Mouse (Mus musculus): Measurements from ENCODE around the gene Grip1.

Gene Grip1

DNA sequence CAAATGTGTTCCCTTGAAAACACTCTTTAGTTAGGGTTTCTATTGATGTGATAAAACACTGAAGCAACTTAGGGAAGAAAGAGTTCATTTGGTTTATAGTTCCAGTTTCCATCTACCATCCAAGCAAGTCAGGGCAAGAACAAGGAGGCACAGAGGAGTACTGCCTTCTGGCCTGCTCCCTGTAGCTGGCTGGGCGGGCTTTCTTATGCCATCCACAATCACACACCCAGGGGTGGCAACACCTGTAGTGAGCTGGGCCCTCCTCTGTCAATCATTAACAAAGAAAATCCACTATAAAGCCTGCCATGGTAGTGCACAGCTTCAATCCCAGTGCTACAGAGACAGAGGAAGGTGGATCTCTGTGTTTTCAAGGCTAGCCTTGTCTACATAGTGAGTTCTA, 122.2 kb downstream of the Grip1 start:
- CTCF ChIA-PET, result no interaction called here

GRCm38 (mm10) chr10:119580024-119580423, 126.4 kb downstream of the Grip1 start:
- CTCF ChIA-PET, result no interaction called here

DNA sequence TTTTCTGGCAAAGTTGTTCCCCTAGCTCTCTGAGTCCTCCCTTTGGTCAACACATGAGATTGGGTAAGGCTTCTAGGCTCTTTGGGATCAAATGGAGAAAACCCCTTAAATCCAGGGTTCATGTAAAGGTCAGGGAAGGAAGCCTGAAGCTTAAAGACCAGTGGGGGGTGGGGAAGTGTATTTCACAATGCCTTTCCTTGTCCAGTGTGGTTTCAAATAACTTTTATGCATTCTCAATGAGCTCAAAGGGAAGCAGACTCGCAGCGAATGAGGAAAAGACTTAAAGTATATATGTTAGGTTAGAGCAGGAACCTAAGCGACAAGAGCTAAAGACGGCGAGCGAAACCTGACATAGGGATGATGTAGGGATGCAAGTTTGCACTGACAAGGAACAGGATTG, 131.0 kb downstream of the Grip1 start:
- CTCF ChIA-PET, result no interaction called here

GRCm38 (mm10) chr10:119586976-119587375, 133.3 kb downstream of the Grip1 start:
- CTCF ChIA-PET, result no interaction called here

DNA sequence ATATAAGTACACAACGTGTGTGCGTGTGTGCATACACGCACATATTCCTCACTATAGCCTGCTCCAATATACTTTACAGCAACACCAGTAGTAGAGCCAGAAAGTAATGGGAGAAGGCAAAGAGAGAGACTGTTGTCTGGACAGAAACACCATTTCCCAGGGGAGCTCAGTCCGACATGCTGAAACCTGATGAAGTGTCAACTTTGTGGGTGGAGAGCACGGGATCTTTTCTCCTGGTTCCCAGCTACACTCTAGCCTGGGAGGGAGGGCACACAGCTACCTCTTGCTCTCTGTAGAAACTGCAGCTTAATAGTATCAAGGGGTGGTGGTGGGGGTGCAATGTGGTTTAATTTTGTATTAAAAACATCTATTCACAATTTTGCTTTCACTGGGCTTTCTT, 143.2 kb downstream of the Grip1 start:
- CTCF ChIA-PET, result no interaction called here

DNA sequence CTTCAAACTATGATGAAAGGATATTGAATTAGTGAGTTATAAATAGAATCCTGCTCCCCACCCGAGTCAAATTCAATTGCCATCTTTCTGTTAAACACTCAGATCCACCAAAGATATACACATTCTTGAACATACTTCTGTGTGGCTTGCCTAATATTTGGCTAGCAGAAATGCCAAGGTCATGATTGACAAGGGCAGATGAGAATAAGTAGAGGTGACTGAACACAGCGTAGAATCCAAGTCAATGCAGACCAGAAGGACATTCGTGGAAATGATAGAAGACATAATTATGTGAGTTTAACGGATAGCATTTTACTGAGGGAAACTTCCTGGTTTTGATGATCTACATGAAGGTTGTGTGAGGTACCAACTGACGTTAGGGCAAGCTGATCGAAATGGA, 153.9 kb downstream of the Grip1 start:
- CTCF ChIA-PET, result no interaction called here

- CTCF ChIA-PET, result no interaction called here
Measured at GRCm38 (mm10) chr10:119608998-119609397, 155.4 kb downstream of the Grip1 start.

DNA sequence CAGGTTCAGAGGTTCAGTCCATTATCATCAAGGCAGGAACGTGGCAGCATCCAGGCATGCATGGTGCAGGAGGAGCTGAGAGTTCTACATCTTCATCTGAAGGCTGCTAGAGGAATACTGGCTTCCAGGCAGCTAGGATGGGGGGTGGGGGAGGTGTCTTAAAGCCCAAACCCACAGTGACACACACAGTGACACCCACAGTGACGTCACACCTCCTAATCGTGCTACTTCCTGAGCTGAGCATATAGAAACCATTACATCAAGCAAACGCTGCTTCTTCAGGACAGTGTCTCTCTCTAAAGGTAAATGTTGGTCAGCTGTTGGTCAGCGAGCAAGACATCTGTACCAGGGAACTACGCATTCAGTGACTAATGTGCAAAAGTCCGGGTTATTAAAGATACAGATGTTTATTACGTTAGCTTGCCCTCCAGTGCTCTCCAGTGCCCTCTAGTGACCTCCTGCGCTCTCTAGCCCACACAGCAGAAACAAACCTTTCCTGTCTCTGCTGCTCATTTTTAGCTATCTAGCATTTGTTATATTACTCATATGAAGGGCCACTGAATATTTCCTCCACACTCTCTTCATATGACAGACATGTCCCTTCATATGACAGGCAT, 156.8 kb downstream of the Grip1 start:
- CTCF ChIA-PET, result no interaction called here

DNA sequence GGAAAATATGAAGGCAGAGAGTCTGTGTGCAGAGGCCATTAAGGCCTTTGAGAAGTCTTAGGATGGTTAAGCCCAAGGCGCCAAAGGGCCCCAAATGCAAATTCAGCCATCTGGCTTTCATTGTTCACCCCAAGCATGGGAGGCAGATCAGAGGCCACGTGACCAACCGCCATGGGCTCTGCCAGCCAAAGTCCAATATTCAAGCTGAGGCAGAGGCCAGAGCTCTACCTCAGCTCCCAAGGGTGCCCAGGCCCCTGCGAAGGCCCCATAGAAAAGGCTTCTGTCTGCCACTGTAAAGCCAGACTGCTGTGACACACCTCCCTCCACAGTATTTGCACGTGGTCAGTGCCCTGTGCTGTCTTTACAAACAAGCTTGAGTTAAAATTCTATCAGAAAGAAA, 158.4 kb downstream of the Grip1 start:
- CTCF ChIA-PET, result no interaction called here

DNA sequence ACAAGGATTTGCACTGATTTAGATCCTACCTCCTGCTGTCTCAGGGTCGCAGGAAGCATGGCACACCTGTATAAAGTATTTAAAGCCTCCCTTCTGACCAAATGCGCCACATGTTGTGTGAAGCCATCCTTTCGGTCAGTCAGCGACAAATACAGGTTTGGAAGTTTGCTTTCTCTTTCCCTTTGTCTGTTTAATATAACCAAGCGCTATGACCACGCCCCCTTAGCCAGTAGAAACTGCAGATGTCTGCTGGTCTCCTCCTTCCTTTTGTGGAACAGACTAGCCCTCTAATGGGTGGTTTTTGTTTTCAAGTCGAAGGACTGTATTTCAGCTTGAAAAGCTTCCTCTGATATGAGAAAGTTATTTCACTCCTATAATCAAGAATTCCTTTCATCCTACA, 161.1 kb downstream of the Grip1 start:
- CTCF ChIA-PET, result no interaction called here

- CTCF ChIA-PET, result no interaction called here
Measured at GRCm38 (mm10) chr10:119615240-119615885, 161.7 kb downstream of the Grip1 start.

DNA sequence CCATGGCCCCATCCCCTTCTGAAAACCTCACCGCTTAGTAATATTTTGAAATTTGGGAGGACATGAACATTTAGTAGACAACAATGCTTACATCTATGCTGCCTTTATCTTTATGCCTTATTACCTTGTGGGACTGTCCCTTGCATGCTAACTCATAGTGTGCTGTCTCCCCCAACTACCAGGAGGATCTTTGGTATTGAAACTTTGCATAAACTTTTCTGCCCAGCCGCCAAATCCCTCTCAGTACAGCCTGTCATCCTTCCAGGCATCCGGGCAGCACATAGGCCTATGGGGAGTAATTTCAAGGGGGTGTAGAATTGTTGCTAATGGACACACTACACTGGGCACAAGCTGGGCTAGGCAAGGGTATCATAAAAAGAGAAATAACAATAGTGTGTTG, 162.4 kb downstream of the Grip1 start:
- CTCF ChIA-PET, result no interaction called here

DNA sequence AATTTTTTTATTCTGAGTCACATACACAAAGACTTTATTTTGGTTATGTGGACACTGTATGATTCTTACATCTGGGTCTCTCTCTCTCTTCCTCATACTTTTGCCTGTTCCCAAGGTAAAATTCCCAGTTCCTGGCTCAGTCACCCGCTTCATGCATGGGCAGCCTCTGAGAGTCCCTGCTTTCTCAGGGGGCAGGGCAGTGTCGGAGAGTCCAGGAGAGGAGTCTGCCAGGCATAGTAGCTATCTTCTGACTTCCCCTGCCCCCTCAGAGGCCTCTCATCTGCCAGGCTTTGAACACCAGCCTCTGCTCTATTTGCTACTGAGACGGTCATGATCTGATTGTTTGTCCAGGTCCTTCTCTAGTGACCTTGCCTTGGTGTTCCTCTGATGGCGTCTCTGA, 175.0 kb downstream of the Grip1 start:
- CTCF ChIA-PET, result no interaction called here

DNA sequence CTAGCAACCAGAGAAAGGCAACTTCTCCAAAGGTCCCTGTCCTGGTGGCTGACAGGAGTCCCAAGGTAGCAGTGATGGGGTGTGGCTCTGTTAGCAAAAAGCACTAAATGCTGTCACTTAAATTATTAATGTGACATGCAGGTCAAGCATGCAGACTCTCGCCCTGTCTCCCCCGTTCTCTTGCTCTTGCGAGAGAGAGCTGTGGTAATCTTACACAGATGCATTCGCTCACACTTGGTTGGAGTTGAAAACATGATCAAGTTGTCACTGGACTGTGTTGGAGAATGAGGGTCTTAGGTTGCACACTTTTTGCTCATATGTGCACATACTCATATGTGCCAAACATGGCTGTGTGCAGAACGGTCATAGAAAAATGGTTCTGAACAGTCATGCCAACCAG, 176.8 kb downstream of the Grip1 start:
- CTCF ChIA-PET, result no interaction called here

- CTCF ChIA-PET, result no interaction called here
Measured at GRCm38 (mm10) chr10:119631966-119632365, 178.3 kb downstream of the Grip1 start.

DNA sequence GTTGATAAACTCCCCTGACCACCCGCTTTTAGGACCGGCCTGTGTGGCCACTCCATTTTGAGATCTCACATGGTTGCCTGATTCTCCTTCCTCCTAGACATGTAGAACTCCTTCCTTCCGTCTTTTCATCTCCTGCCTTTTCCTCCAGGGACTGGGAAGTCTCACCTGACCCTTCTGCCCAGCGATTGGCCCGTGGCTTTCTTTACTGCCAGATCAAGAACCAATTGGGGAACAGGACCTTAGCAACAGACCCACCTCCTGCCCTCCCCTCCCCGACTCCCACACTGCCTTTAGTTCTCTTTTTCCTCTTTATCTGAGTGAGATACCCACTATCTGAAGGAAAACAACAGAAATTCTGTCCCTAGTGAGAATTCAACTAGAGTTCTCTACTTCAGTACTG, 180.9 kb downstream of the Grip1 start:
- CTCF ChIA-PET, result no interaction called here

DNA sequence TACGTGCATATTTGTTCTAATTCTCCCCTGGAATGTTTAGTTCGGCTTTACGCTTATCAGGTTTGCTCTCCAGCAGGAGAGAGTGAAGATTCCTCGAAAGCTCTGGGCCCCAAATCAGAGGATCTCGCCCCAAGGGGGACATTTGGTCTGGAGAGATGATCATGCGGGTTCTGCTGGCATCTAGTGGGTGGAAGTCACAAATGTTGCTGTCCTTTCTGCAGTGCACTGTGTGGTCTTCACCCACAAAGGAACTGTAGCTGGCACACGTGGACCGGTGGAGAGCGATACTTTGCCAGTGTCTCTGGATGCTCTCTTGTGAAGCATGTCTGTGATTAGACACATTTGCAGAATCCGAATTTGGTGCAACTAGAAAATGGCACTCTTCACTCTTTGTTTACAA, 186.9 kb downstream of the Grip1 start:
- CTCF ChIA-PET, result no interaction called here

DNA sequence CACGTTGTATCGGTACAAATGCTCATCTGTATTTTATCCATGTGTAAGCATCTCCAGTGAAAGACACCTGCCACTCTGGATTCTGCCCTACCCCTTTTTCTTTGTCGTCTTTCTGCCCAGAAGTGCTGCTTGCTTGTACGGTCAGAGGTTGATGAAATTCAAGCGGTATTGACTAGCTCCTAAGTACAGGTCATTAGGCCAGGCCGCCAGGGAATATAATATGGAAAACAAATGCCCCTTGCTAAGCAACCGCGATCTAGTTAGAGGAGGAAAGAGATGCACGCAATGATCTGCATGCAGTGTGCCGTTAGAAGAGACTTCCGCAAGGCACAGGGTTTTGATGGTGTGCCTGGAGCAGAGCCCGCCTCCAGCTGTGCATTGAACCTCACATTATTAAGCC, 187.4 kb downstream of the Grip1 start:
- CTCF ChIA-PET, result no interaction called here

DNA sequence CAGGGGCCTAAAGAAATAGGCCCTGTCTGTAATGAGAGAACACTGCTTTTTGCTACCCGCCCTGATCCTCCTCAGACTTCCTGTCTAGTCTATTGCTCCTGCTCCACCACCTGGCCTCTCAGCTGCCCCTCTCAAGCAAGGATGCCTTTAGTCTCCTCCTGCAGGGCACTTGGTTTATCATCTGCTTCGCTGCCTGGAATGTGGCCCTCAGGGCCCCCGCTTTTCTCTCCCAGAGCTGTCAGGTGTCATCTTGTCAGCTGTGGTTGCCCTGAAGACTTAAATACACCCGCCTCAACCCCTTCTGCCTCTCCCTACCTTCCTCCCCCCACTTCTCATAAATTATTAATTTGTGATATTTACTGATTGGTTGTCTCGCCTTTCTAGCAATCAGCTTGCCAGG, 190.7 kb downstream of the Grip1 start:
- CTCF ChIA-PET, result no interaction called here

DNA sequence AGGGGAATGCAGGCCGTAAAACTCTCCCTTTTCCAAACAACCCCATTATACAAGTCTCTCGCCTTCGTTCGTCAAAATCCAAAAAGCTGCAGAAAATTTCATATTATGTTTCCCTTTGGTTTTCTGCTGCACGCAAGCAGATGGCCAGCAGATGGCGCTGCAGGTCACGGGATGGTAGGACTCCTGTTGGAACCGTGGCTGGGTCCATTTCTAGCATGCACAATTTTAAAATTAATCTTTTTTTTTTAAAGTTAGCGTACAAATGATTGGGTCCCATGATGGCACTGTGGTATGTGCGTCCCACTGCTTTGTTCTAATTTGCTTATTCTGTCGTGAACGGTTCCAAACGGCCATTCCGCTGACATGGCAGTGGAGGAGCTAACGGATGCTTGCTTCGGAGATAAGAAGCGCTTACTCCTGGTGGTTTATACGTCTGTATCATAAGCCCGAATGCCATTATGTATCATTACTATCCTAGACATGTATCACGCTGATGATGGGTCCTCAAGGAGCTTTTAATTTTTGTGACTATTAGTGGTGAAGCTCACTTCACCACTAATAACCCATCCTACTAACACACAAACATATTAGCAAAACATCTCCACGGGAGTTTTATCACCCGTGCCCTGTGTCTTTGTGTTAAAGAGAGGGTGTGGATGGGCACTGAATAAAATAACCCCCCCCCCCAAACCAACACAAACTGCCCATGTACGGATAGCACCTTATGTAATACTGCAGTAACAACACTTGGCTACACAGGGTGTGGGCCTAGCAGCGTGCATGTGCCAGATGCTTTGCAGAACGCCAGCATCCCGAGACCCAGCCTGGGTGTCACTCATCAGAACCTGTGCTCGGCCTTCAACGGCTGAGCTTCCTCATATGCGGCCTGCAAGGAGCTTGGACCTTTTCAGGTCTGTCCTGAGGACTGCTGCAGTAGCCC, 193.1 kb downstream of the Grip1 start:
- CTCF ChIA-PET, result no interaction called here

DNA sequence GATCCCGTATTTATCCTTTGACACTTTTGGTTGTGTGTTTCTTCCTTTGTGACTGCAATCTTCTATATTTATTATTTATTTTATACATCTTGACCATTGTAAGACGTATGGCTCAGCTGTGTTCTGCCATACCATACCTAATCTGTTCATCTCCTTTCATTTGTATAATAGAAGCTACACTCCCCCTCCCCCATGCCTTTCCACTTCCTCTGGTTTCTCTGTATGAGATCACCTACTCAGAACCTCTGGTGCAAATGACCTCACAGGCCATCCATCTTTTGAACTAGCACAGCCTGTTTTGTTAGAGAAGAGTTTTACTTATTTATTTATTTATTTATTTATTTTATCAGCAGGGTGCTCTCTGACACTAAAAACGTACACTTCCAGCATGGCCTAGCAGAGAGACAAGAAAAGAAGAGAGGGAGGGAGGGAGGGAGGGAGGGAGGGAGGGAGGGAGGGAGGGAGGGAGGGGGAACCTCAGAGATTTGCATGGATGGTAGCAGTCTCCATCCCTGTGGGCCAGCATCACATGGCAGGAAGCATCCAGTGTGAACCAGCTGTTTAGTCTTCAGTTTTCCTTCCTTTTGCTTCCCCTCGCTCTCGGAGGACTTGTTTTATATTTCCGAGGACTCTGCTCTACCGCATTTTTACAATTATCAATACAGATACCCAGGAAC, 207.2 kb downstream of the Grip1 start:
- CTCF ChIA-PET, result interaction anchor here (0.6 kb wide), 1 partner anchor 12 kb away, joined by 5 read pairs; no protein-coding TSS in a partner anchor

DNA sequence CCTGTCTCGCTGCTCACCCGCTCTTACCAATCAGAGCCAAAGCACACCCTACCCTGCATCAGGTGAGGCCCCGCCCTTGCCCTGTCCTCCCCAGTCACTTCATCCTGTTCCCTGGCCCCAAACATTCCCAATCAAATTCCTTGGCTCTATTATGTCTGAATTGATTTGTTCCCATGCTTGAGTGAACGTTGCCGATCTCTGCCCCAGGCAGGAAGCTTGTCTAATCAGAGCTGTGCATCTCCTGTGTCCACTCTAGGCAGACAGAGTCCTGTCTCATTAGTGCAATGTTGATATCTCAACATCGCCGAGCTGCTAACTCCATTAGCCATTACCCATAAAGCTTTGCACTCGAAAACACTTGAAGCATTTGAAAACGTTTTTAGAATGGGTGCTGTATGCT, 210.0 kb downstream of the Grip1 start:
- CTCF ChIA-PET, result no interaction called here

GRCm38 (mm10) chr10:119666386-119666785, 212.8 kb downstream of the Grip1 start:
- CTCF ChIA-PET, result interaction anchor here (0.6 kb wide), 1 partner anchor 822 kb away, joined by 3 read pairs; no protein-coding TSS in a partner anchor

All from spleen, embryonic (tissue).